Mouse (Mus musculus): ENCODE measurements around the gene Gm20929.
"Not testable (repeated sequence)": the region's sequence is repeated elsewhere in the genome, so short reads cannot be mapped to it uniquely, and the experiment has no call there.

Gene Gm20929

GRCm38 (mm10) chrY:53843649-53844048, at the start of gene Gm20929:
Gene Gm20929 (plus strand): TSS chrY:53843949.
- not testable (repeated sequence) for DNase-seq (ENCODE audit: low read depth, low spot score)
